Mouse (Mus musculus) megakaryocyte-erythroid progenitor cell, adult 5-6 weeks (primary cell): ENCODE measurements around the gene Stat6. TPM values are rescaled to one million over a fixed set of nuclear protein-coding genes. Genes with fewer than 3 reads are reported as not detected.

Source experiments
- ATAC-seq: replicated peaks from 2 replicates; pipeline ENCODE4 v1.8.0; 2016; ENCODE audit warnings: mild to moderate bottlenecking, inconsistent platforms; ENCODE audit not compliant: severe bottlenecking, poor library complexity, low FRiP score, low TSS enrichment
- total RNA-seq, 2 experiments: library from RNA; stranded (forward) in 1 of 2; stranded (reverse) in 1 of 2; fragments of 200-1000, 215-1000 nt in 1 of 2; fragments of >200 nt in 1 of 2; fragmentation: Nextera tagmentation in 1 of 2; gene quantifications; 2 replicates each; pipeline ENCODE4 v1.2.3; 2014 to 2017

Gene Stat6
- total RNA-seq, 2 experiments from 2014 or later, result 35.3 to 57.9 TPM

GRCm38 (mm10) chr10:127698966-127699365 is 56.2 kb downstream of the Stat6 start:
- ATAC-seq, result no peak

GRCm38 (mm10) chr10:127703299-127703698 is 60.5 kb downstream of the Stat6 start:
- ATAC-seq, result peak; percentile 40; the same call in 1 of the 2 replicates

GRCm38 (mm10) chr10:127704293-127704692 is 61.5 kb downstream of the Stat6 start:
- no peak for ATAC-seq

GRCm38 (mm10) chr10:127704766-127705220 is 62.0 kb downstream of the Stat6 start, which contains the start of gene Myo1a:
Gene Myo1a (plus strand): TSS chr10:127705170.
- no peak for ATAC-seq

GRCm38 (mm10) chr10:127705783-127706182 is 63.0 kb downstream of the Stat6 start:
- no peak for ATAC-seq

- ATAC-seq, result no peak
These were observed 64.9 kb downstream of the Stat6 start for GRCm38 (mm10) chr10:127707721-127708120.

GRCm38 (mm10) chr10:127708850-127709370 is 66.1 kb downstream of the Stat6 start:
- ATAC-seq, result no peak

GRCm38 (mm10) chr10:127710331-127710730 is 67.5 kb downstream of the Stat6 start:
- no peak; the same call in 1 of the 2 replicates for ATAC-seq

Other genes starting within 250 kb of the Stat6 start
- not detected in 2 replicates for gene Stac3, start 141.3 kb upstream of the Stat6 start, total RNA-seq (2014; fragmentation: Nextera tagmentation)
- not detected in 2 replicates for gene Stac3, start 141.3 kb upstream of the Stat6 start, total RNA-seq (2017)
- gene Ndufa4l2, start 128.0 kb upstream of the Stat6 start, total RNA-seq (2014; fragmentation: Nextera tagmentation), result not detected in 2 replicates
- gene Ndufa4l2, start 128.0 kb upstream of the Stat6 start, total RNA-seq (2017), result not detected in 2 replicates
- 159 and 164 TPM in 2 replicates for gene Shmt2, start 120.5 kb upstream of the Stat6 start, total RNA-seq (2014; fragmentation: Nextera tagmentation)
- gene Shmt2, start 120.5 kb upstream of the Stat6 start, total RNA-seq (2017), result 76.6 and 87.1 TPM in 2 replicates
- not detected in 2 replicates for gene Nxph4, start 108.4 kb upstream of the Stat6 start, total RNA-seq (2014; fragmentation: Nextera tagmentation)
- gene Nxph4, start 108.4 kb upstream of the Stat6 start, total RNA-seq (2017), result not detected in 2 replicates
- gene Lrp1, start 21.8 kb upstream of the Stat6 start, total RNA-seq (2014; fragmentation: Nextera tagmentation), result 0.26 TPM in 1 of 2 replicates, not detected in the other
- gene Lrp1, start 21.8 kb upstream of the Stat6 start, total RNA-seq (2017), result 0.04 TPM in 1 of 2 replicates, not detected in the other
- gene Nemp1, start 23.9 kb downstream of the Stat6 start, total RNA-seq (2014; fragmentation: Nextera tagmentation), result 19.4 and 22.7 TPM in 2 replicates
- 17.6 and 35.2 TPM in 2 replicates for gene Nemp1, start 23.9 kb downstream of the Stat6 start, total RNA-seq (2017)
- 0.99 TPM in 1 of 2 replicates, not detected in the other for gene Nab2, start 25.6 kb downstream of the Stat6 start, total RNA-seq (2014; fragmentation: Nextera tagmentation)
- 1.1 and 2.2 TPM in 2 replicates for gene Nab2, start 25.6 kb downstream of the Stat6 start, total RNA-seq (2017)
- 0.79 and 1.4 TPM in 2 replicates for gene Myo1a, start 62.2 kb downstream of the Stat6 start, total RNA-seq (2014; fragmentation: Nextera tagmentation)
- not detected in 2 replicates for gene Myo1a, start 62.2 kb downstream of the Stat6 start, total RNA-seq (2017)
- gene Tac2, start 81.5 kb downstream of the Stat6 start, total RNA-seq (2014; fragmentation: Nextera tagmentation), result 3.5 and 9.5 TPM in 2 replicates
- 0.91 and 2.3 TPM in 2 replicates for gene Tac2, start 81.5 kb downstream of the Stat6 start, total RNA-seq (2017)
- gene Zbtb39, start 96.6 kb downstream of the Stat6 start, total RNA-seq (2014; fragmentation: Nextera tagmentation), result 6.9 and 10.2 TPM in 2 replicates
- gene Zbtb39, start 96.6 kb downstream of the Stat6 start, total RNA-seq (2017), result 3.0 and 3.4 TPM in 2 replicates
- not detected in 2 replicates for gene Gpr182, start 108.7 kb downstream of the Stat6 start, total RNA-seq (2014; fragmentation: Nextera tagmentation)
- not detected in 2 replicates for gene Gpr182, start 108.7 kb downstream of the Stat6 start, total RNA-seq (2017)
- 0.24 TPM in 1 of 2 replicates, not detected in the other for gene Rdh1, start 116.7 kb downstream of the Stat6 start, total RNA-seq (2014; fragmentation: Nextera tagmentation)
- gene Rdh1, start 116.7 kb downstream of the Stat6 start, total RNA-seq (2017), result 0.05 TPM in 1 of 2 replicates, not detected in the other
- not detected in 2 replicates for gene Rdh16f1, start 116.8 kb downstream of the Stat6 start, total RNA-seq (2014; fragmentation: Nextera tagmentation)
- not detected in 2 replicates for gene Rdh16f1, start 116.8 kb downstream of the Stat6 start, total RNA-seq (2017)
- 0.79 TPM in 1 of 2 replicates, not detected in the other for gene Rdh9, start 133.4 kb downstream of the Stat6 start, total RNA-seq (2014; fragmentation: Nextera tagmentation)
- gene Rdh9, start 133.4 kb downstream of the Stat6 start, total RNA-seq (2017), result 0.76 TPM in 1 of 2 replicates, not detected in the other
- not detected in 2 replicates for gene Rdh16, start 158.2 kb downstream of the Stat6 start, total RNA-seq (2014; fragmentation: Nextera tagmentation)
- not detected in 2 replicates for gene Rdh16, start 158.2 kb downstream of the Stat6 start, total RNA-seq (2017)
- gene Rdh19, start 206.9 kb downstream of the Stat6 start, total RNA-seq (2014; fragmentation: Nextera tagmentation), result not detected in 2 replicates
- gene Rdh19, start 206.9 kb downstream of the Stat6 start, total RNA-seq (2017), result not detected in 2 replicates
- gene Rdh16f2, start 223.5 kb downstream of the Stat6 start, total RNA-seq (2014; fragmentation: Nextera tagmentation), result not detected in 2 replicates
- gene Rdh16f2, start 223.5 kb downstream of the Stat6 start, total RNA-seq (2017), result not detected in 2 replicates
- gene Rdh7, start 245.8 kb downstream of the Stat6 start, total RNA-seq (2014; fragmentation: Nextera tagmentation), result not detected in 2 replicates
- not detected in 2 replicates for gene Rdh7, start 245.8 kb downstream of the Stat6 start, total RNA-seq (2017)